Mouse (Mus musculus) cerebellum, postnatal 4 days (tissue): ENCODE measurements around the gene Prdm12.

Source experiments
- DNase-seq, 2 experiments: peaks; one replicate each; pipeline ENCODE4 v3.0.0; 2022; ENCODE audit warnings: low spot score in 2 of 2, mixed read lengths in 1 of 2

Gene Prdm12

GRCm38 (mm10) chr2:31639901-31640608, at the start of gene Prdm12:
Gene Prdm12 (plus strand): TSS chr2:31640037.
- DNase-seq: no peak

- DNase-seq: no peak
Observed at GRCm38 (mm10) chr2:31591799-31592484, 47.9 kb upstream of the Prdm12 start.

GRCm38 (mm10) chr2:31607555-31607954, 32.3 kb upstream of the Prdm12 start:
- DNase-seq: no peak

- peak in 1 of 2 experiments; percentile 48 for DNase-seq
Observed at GRCm38 (mm10) chr2:31609859-31610261, 30.0 kb upstream of the Prdm12 start.

GRCm38 (mm10) chr2:31610922-31611321, 28.9 kb upstream of the Prdm12 start:
- DNase-seq: no peak

GRCm38 (mm10) chr2:31611400-31611799, 28.4 kb upstream of the Prdm12 start:
- DNase-seq: no peak

GRCm38 (mm10) chr2:31612627-31613026, 27.2 kb upstream of the Prdm12 start:
- DNase-seq: no peak

- DNase-seq: no peak
Observed at GRCm38 (mm10) chr2:31613781-31614180, 26.1 kb upstream of the Prdm12 start.

- DNase-seq: no peak
Observed at GRCm38 (mm10) chr2:31618484-31619161, 21.2 kb upstream of the Prdm12 start.

GRCm38 (mm10) chr2:31619208-31619607, 20.6 kb upstream of the Prdm12 start:
- DNase-seq: no peak

- DNase-seq: no peak
Observed at GRCm38 (mm10) chr2:31633531-31633930, 6.3 kb upstream of the Prdm12 start.

- DNase-seq: no peak
Observed at GRCm38 (mm10) chr2:31635281-31636137, 4.3 kb upstream of the Prdm12 start.

GRCm38 (mm10) chr2:31636138-31636741, 3.6 kb upstream of the Prdm12 start:
- no peak for DNase-seq

- no peak for DNase-seq
Observed at GRCm38 (mm10) chr2:31636742-31637141, 3.1 kb upstream of the Prdm12 start.

GRCm38 (mm10) chr2:31637311-31637710, 2.5 kb upstream of the Prdm12 start:
- DNase-seq: no peak

- peak in 1 of 2 experiments; percentile 36 for DNase-seq
Observed at GRCm38 (mm10) chr2:31637807-31638206, 2.0 kb upstream of the Prdm12 start.

GRCm38 (mm10) chr2:31638581-31639465, 1.0 kb upstream of the Prdm12 start:
- no peak for DNase-seq

GRCm38 (mm10) chr2:31639466-31639760, 424 bp upstream of the Prdm12 start:
- no peak for DNase-seq

- no peak for DNase-seq
Observed at GRCm38 (mm10) chr2:31640609-31641507, 1.0 kb downstream of the Prdm12 start.

GRCm38 (mm10) chr2:31641508-31641830, 1.6 kb downstream of the Prdm12 start:
- no peak for DNase-seq
